Mouse (Mus musculus) cerebellum, postnatal 14 days (tissue): ENCODE data around the gene St8sia1.
"Not testable (repeated sequence)": the region's sequence is repeated elsewhere in the genome, so short reads cannot be mapped to it uniquely, and the experiment has no call there.

ENCODE experiments used
- DNase-seq, 2 experiments: peaks; one replicate each; pipeline ENCODE4 v3.0.0; 2021; ENCODE audit warnings: mixed read lengths in 2 of 2

The St8sia1 gene

GRCm38 (mm10) chr6:142964076-142964530, at the start of gene St8sia1:
St8sia1 (minus strand) TSS chr6:142964452.
- DNase-seq: peak; percentile 77 to 81

- no peak for DNase-seq
Measured at GRCm38 (mm10) chr6:143012513-143013215, 48.4 kb upstream of the St8sia1 start.

- no peak for DNase-seq
Measured at GRCm38 (mm10) chr6:143008865-143009264, 44.6 kb upstream of the St8sia1 start.

GRCm38 (mm10) chr6:143005209-143005608, 41.0 kb upstream of the St8sia1 start:
- not testable (repeated sequence) for DNase-seq

- DNase-seq: no peak
Measured at GRCm38 (mm10) chr6:143004801-143005200, 40.5 kb upstream of the St8sia1 start.

GRCm38 (mm10) chr6:142998221-142998999, 34.2 kb upstream of the St8sia1 start:
- no peak for DNase-seq

GRCm38 (mm10) chr6:142996887-142997286, 32.6 kb upstream of the St8sia1 start:
- no peak for DNase-seq

- no peak for DNase-seq
Measured at GRCm38 (mm10) chr6:142995567-142995966, 31.3 kb upstream of the St8sia1 start.

- DNase-seq: no peak
Measured at GRCm38 (mm10) chr6:142994821-142995220, 30.6 kb upstream of the St8sia1 start.

GRCm38 (mm10) chr6:142993705-142994698, 29.8 kb upstream of the St8sia1 start:
- no peak for DNase-seq

- DNase-seq: no peak
Measured at GRCm38 (mm10) chr6:142992971-142993370, 28.7 kb upstream of the St8sia1 start.

- DNase-seq: no peak
Measured at GRCm38 (mm10) chr6:142992099-142992498, 27.8 kb upstream of the St8sia1 start.

GRCm38 (mm10) chr6:142991391-142992059, 27.3 kb upstream of the St8sia1 start:
- DNase-seq: no peak

GRCm38 (mm10) chr6:142990516-142990915, 26.3 kb upstream of the St8sia1 start:
- DNase-seq: no peak

GRCm38 (mm10) chr6:142989495-142989894, 25.2 kb upstream of the St8sia1 start:
- DNase-seq: no peak

GRCm38 (mm10) chr6:142988753-142989152, 24.5 kb upstream of the St8sia1 start:
- peak; percentile 78 to 85 for DNase-seq

- DNase-seq: no peak
Measured at GRCm38 (mm10) chr6:142988231-142988630, 24.0 kb upstream of the St8sia1 start.

GRCm38 (mm10) chr6:142987616-142988015, 23.4 kb upstream of the St8sia1 start:
- no peak for DNase-seq

GRCm38 (mm10) chr6:142986706-142987105, 22.5 kb upstream of the St8sia1 start:
- DNase-seq: not testable (repeated sequence)

- not testable (repeated sequence) for DNase-seq
Measured at GRCm38 (mm10) chr6:142985561-142986238, 21.4 kb upstream of the St8sia1 start.
